Mouse (Mus musculus) forebrain, embryonic 12.5 days (tissue): ENCODE measurements around the gene Casp7. TPM values are rescaled to one million over a fixed set of nuclear protein-coding genes. Genes with fewer than 3 reads are reported as not detected.

ENCODE experiments used
- ATAC-seq: fragments of 200-750 bp; cut with Nextera tagmentation; 2 replicates; pipeline ENCODE4 v1.8.0; 2017; ENCODE audit warnings: moderate TSS enrichment; ENCODE audit not compliant: low FRiP score
- H3K27ac ChIP-seq: fragments of 300-500 bp; sonication (generic); 2 replicates; pipeline ENCODE4 v1.5.1; 2016; ENCODE audit warnings: mild to moderate bottlenecking
- H3K27me3 ChIP-seq: fragments of 300-500 bp; sonication (generic); 2 replicates; pipeline ENCODE4 v1.6.1; 2016; ENCODE audit warnings: mild to moderate bottlenecking
- H3K36me3 ChIP-seq: fragments of 300-500 bp; sonication (generic); replicated peaks from 2 replicates; pipeline ENCODE4 v1.6.1; 2016; ENCODE audit warnings: mild to moderate bottlenecking
- H3K4me1 ChIP-seq: fragments of 300-500 bp; sonication (generic); 2 replicates; pipeline ENCODE4 v1.6.1; 2016
- H3K4me2 ChIP-seq: fragments of 300-500 bp; sonication (generic); 2 replicates; pipeline ENCODE4 v1.6.1; 2016; ENCODE audit warnings: mild to moderate bottlenecking, moderate library complexity
- H3K4me3 ChIP-seq: fragments of 300-500 bp; sonication (generic); replicated peaks from 2 replicates; pipeline ENCODE4 v1.5.1; 2016; ENCODE audit warnings: mild to moderate bottlenecking
- H3K9ac ChIP-seq: fragments of 300-500 bp; sonication (generic); 2 replicates; pipeline ENCODE4 v1.6.1; 2016; ENCODE audit warnings: mild to moderate bottlenecking
- H3K9me3 ChIP-seq: fragments of 300-500 bp; sonication (generic); 2 replicates; pipeline ENCODE4 v1.6.1; 2016
- WGBS: fragments of 180-500 bp; shearing (Covaris S2); methylation state at CpG from one replicate; pipeline ENCODE4 v1.1.7; 2016; 5-methylcytosine and 5-hydroxymethylcytosine counted together
- polyA plus RNA-seq: library from polyadenylated mRNA; unstranded; fragments of >200 nt; fragmentation: Nextera tagmentation; extraction: Ambion mirVana; gene quantifications from 2 replicates; pipeline ENCODE4 v1.2.1, GENCODE M21; 2016

Casp7 gene
- polyA plus RNA-seq, 1 experiment from 2014 or later, result 18.9 TPM

DNA sequence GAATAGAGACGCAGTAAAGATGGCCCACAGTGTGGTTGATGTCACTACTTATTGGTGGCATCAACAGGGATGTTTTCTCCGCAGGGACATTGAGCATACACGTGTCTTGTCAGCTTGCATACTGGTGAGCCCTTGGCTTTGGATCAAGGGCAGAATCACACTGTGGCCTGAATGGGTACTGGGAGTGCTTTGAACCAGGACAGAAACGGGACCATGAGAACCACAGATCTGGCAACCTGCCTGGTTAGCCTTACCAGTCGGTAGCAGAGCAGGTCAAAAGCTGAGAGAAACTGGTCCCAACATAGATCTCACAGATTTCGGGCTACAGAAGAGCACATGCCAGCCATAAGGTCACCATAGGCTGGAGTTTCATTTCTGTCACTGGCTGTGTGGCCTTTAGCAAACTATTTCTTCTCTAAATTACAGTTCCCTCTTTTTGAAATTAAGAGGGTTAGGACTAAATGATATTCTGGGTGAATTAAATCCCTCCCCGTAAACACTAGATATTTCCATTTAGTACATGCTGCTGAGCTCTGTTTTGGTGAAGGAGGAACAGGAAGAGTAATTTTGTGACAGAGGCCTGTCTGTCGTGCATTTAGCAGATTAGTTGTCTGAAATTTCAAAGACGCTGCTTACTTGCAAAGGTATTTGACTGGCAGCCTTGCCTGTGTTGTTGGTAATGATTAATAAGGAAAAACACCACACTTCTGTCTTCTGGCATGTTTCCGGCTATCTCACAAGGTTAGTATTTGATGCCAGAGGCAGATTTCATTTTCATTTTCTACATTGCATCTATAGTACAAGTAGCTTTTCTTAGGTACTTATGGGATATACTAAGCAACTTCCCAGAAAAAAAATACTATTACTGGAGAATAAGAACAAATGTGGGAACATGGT, 62.5 kb downstream of the Casp7 start:
- 89% methylated on average over 10 of the region's 10 CpGs for WGBS
- H3K27me3 ChIP-seq, result peaks cover 9% of the 10 kb centered on the region; the same call in 1 of the 2 replicates
- no peaks in the 10 kb centered on the region for H3K4me1 ChIP-seq
- no peaks in the 10 kb centered on the region for H3K9me3 ChIP-seq
- H3K9ac ChIP-seq, result no peak overlapping the region
- ATAC-seq, result no peak
- H3K4me2 ChIP-seq, result no peak overlapping the region
- no peak overlapping the region for H3K4me3 ChIP-seq
- H3K36me3 ChIP-seq, result no peaks in the 10 kb centered on the region
- H3K27ac ChIP-seq, result no peak overlapping the region

DNA sequence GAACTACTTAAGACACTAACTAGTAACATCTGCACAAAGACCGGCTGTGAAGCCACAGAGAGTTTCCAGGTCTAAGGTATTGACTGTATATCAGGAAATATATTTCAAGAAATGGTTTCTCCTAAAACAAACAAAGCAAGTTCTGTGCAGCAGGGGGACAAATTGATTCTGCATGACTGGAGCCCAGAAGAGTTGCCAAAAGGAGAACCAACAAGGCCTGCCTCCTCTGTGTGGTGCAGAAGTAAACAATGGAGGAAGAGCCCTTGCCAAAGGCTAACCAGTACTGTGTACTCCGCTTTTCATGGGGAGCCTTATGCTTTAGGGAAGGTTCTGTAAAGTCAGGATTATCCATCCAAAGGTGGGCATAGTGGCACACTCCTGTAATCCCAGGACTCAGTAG, 63.3 kb downstream of the Casp7 start:
- 67% methylated on average over 2 of the region's 2 CpGs for WGBS
- Histone ChIP-seq H3K27ac (no peak overlapping the region), H3K4me1 (no peaks in the 10 kb centered on the region), H3K36me3 (no peaks in the 10 kb centered on the region), H3K4me3 (no peak overlapping the region), H3K9ac (no peak overlapping the region), H3K4me2 (no peak overlapping the region), H3K27me3 (peaks cover 9% of the 10 kb centered on the region; the same call in 1 of the 2 replicates), H3K9me3 (no peaks in the 10 kb centered on the region)
- ATAC-seq, result no peak

DNA sequence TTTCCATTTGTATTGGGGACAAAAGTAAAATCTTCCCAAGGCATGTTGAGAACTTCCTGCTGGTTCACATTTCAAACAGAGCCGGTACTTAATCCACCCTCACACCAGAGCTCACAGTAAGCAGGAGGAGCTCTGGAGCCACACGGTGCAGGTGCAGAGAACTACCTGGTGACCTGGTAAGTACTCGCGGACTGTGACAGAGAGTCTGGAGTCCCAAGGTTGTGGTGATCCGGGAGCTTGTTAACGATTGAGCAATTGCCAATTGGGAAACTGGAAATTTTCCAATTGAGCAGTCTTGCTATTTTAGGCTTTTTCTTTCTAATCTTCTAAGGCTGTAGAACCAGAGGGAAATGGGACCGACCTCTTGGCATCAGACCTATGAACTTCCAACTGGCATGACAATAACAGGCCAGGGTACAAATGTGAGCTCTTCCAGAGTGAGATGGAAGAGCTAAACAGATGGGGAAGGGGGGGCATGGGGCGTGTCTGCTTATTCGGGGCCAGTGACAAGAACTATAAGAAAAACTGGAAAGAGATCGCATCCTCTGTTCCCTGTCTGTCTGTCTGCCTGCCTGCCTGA, 64.7 kb downstream of the Casp7 start, which contains the start of gene Plekhs1:
Plekhs1 (plus strand) TSS at position 119 of the 580 bp plus-strand sequence.
- Histone ChIP-seq H3K36me3 (no peaks in the 10 kb centered on the region), H3K4me3 (no peak within 1 kb of the TSS), H3K27ac (no peak within 1 kb of the TSS), H3K9me3 (no peaks in the 10 kb centered on the region), H3K4me1 (no peaks in the 10 kb centered on the region), H3K9ac (no peak within 1 kb of the TSS), H3K4me2 (no peak within 1 kb of the TSS), H3K27me3 (peaks cover 3% of the 10 kb centered on the region; the same call in 1 of the 2 replicates)
- ATAC-seq, result no peak
- WGBS, result 68% methylated on average over 10 of the region's 10 CpGs

DNA sequence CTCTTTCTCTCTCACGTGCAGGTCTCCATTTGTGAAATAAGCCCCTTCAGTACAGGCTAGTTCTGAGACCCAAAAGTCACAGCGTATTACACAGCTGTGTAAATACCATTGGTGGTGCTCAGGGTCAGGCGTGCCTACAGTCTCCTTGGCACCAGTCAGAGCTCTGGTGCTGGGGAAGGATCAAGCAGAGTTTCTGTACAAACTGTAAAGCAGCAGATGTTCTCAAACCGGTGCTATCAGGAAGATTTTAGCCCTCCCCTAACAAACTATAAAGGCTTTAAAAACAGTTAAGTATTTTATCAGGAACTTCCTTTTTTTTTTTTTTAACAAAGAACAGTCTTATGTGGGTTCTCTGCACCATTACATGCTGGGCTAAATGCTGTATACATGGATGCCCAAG, 65.9 kb downstream of the Casp7 start:
- Histone ChIP-seq H3K9me3 (no peaks in the 10 kb centered on the region), H3K27me3 (peaks cover 3% of the 10 kb centered on the region; the same call in 1 of the 2 replicates), H3K9ac (no peak overlapping the region), H3K4me1 (no peaks in the 10 kb centered on the region), H3K4me2 (no peak overlapping the region), H3K4me3 (no peak overlapping the region), H3K27ac (no peak overlapping the region), H3K36me3 (no peaks in the 10 kb centered on the region)
- no peak for ATAC-seq
- WGBS, result 77% methylated on average over 4 of the region's 4 CpGs

DNA sequence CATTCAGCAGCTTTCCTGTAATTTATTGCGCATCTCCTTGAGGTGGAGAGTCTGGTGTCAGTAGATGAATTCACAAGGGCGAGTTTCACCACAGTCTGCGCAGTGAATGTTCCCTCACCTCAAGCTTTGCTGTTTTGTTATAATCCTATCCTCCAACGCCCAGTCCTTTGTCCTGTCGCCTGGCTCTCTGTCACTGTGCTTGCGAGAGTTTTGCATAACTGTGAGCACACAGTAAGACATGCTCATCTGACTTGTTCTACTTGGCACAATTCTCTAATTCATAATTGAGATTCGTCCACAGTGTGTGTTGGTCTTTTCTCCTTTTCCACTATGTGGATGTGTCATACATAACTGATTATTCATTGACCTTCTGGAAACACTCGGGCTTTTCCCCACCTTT, 69.6 kb downstream of the Casp7 start:
- Histone ChIP-seq H3K36me3 (no peaks in the 10 kb centered on the region), H3K9ac (no peak overlapping the region), H3K4me1 (peaks cover 7% of the 10 kb centered on the region; the same call in 1 of the 2 replicates), H3K4me2 (no peak overlapping the region), H3K27me3 (peaks cover 3% of the 10 kb centered on the region; the same call in 1 of the 2 replicates), H3K4me3 (no peak overlapping the region), H3K27ac (no peak overlapping the region), H3K9me3 (no peaks in the 10 kb centered on the region)
- ATAC-seq, result no peak
- WGBS, result 84% methylated on average over 8 of the region's 8 CpGs

DNA sequence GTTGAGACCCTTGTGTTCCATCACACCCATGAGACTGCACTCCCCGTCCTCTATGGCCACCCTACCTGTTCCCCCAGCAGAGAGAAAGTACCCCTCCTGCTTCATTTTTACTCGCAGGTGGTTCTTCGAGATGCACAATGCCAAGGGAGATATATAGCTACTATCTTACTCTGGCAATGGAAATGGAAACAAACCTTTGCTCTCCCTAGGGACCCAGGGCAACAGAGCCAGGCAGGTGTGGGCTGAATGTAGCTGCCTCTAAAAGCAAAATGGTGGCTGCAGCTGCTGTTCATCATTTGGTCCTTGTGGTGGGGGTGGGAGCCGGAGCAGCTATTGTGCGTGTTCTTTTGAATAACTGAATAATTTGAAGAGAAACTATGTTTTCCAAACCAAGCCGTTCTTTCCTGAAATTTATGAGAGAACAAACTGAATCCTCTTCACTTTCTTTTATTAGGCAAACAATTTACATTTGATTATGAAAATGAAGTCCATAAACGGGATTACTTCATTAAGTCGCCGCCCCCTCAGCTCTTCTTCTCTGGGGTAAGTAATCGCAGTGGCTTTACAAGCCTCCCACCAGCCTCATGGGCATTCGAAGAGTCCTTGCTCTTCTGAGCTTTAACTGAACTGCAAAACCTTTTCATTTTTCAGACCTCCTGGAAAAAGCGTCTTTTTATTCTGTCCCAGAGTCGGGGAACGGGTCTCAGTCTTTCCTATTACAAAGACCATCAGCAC, 73.5 kb downstream of the Casp7 start:
- Histone ChIP-seq H3K36me3 (no peaks in the 10 kb centered on the region), H3K27ac (no peak overlapping the region), H3K9ac (no peak overlapping the region), H3K4me2 (no peak overlapping the region), H3K4me1 (peaks cover 23% of the 10 kb centered on the region), H3K9me3 (no peaks in the 10 kb centered on the region), H3K27me3 (peaks cover 4% of the 10 kb centered on the region), H3K4me3 (no peak overlapping the region)
- no peak for ATAC-seq
- WGBS, result 75% methylated on average over 14 of the region's 14 CpGs

DNA sequence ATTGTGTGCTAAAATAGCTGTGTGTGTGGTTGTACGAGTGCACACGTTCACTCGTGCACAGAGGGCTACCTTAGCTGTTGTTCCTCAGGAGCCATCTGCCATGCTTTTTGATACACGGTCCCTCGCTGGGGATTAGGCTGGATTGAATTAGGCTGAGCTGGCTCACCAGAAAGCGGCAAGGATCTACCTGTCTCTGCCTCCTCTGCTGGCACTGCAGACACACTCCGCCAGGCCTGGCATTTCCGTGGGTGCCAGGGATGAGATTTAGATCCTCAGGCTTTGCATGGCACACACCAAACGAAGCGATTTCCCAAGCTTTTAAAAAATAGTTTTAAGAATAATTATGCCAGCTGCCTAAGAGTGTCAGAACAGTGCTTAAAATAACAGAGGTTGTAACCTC, 75.0 kb downstream of the Casp7 start:
- peaks cover 30% of the 10 kb centered on the region for H3K4me1 ChIP-seq
- no peak overlapping the region for H3K27ac ChIP-seq
- H3K9ac ChIP-seq, result no peak overlapping the region
- H3K4me3 ChIP-seq, result no peak overlapping the region
- H3K4me2 ChIP-seq, result no peak overlapping the region
- H3K9me3 ChIP-seq, result no peaks in the 10 kb centered on the region
- 77% methylated on average over 10 of the region's 10 CpGs for whole genome bisulfite sequencing
- H3K36me3 ChIP-seq, result no peaks in the 10 kb centered on the region
- peaks cover 4% of the 10 kb centered on the region for H3K27me3 ChIP-seq
- ATAC-seq, result no peak

DNA sequence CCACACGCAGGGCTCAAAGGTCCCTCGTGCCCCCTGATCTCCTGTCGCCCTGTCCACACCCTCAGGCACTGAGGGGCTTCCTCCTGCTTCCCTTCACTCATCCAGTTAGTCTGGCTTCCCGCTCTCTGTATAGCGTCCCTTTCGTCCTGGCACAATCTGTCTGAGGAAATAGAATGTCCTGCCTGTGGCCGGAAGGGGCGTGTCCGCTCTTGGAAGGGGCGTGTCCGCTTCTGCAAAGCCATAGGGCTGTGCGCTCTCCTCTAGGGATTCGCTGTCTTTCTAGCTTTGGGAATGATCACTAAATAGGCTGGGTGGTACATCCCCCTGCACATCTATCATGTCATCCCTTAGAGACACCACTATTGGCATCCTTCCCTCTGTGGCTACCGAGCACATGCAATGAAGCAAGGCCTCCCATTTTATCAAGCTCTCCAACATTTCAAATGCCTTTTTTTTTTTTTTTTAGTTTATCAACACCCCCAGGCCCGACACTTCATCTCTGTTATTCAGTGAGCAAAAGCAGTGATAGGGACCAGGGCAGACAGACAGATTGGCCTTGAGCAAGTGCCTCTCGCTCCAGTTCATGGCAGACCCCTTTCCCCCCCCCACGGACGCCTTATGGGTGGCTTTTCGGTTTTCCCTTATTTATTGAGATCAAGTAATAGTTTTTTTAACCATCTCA, 78.1 kb downstream of the Casp7 start:
- 65% methylated on average over 19 of the region's 19 CpGs for WGBS
- Histone ChIP-seq H3K27ac (no peak overlapping the region), H3K9me3 (no peaks in the 10 kb centered on the region), H3K4me2 (no peak overlapping the region), H3K4me1 (peaks cover 35% of the 10 kb centered on the region), H3K9ac (no peak overlapping the region), H3K27me3 (peaks cover 9% of the 10 kb centered on the region), H3K36me3 (no peaks in the 10 kb centered on the region), H3K4me3 (no peak overlapping the region)
- no peak for ATAC-seq

DNA sequence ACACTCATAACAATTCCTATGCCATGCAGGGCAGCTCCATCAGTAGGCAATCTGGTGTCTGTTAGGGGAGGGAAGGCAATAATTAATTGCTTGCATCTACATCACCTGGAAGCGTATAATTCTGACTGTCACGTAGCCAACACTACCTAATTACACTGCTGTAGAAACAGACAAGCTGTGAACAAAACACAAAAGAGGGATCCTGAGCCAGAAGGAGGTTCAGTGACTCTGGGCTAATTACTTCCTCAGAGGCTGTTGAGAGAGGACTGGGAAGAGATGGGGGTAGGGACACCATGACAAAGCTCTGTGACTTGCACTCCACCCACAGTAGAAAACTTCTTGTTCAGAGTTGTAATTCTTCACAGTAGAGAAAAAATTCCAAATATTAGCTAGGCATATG, 79.6 kb downstream of the Casp7 start:
- Histone ChIP-seq H3K36me3 (no peaks in the 10 kb centered on the region), H3K4me2 (no peak overlapping the region), H3K27ac (no peak overlapping the region), H3K9me3 (no peaks in the 10 kb centered on the region), H3K27me3 (peaks cover 9% of the 10 kb centered on the region), H3K4me3 (no peak overlapping the region), H3K4me1 (peaks cover 28% of the 10 kb centered on the region), H3K9ac (no peak overlapping the region)
- 16% methylated on average over 2 of the region's 2 CpGs for WGBS
- ATAC-seq, result peak; percentile 70; the same call in 1 of the 2 replicates

DNA sequence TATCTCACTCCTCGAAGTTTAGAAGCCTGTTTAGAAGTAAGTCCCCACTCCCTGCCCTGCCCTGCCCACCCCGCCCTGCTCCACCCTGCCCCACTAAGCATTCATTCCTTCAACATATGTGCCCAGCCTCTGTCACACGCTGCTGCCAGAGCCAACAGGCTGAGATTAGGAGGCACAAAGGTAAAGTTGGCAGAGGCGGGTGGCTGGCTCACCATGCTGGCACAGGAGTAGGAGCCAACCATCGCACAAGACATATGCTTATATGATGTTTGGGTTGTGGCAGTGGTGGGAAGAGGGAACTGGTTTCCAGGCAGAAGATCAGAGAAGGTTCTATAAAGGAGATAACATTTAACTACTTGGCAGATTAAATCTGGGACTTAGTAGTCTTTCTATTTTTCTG, 80.3 kb downstream of the Casp7 start:
- Histone ChIP-seq H3K4me3 (no peak overlapping the region), H3K9me3 (no peaks in the 10 kb centered on the region), H3K9ac (no peak overlapping the region), H3K4me2 (no peak overlapping the region), H3K4me1 (peaks cover 28% of the 10 kb centered on the region), H3K27me3 (peaks cover 10% of the 10 kb centered on the region), H3K36me3 (no peaks in the 10 kb centered on the region), H3K27ac (no peak overlapping the region)
- ATAC-seq, result no peak
- 80% methylated on average over 5 of the region's 5 CpGs for WGBS

DNA sequence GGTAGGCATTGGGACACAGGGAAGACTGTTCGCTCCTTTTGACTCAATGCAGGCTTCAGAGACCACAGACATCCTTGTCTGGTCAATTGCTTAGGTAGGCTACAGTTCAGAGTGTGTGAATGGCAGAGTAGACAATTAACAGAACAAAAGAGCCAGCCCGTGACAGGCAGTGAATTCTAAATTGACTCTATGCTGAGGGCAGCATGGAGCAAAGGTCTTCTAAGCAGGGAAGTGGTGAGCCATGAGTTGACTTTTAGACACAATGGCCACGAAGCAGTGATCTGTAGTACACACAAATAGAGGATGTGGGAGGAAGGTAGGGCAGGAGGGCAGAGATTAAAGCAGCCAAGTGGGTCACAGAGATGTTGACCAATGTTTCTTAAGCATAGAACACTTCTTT, 80.9 kb downstream of the Casp7 start:
- Histone ChIP-seq H3K27ac (no peak overlapping the region), H3K27me3 (peaks cover 14% of the 10 kb centered on the region; the same call in 1 of the 2 replicates), H3K4me1 (peaks cover 25% of the 10 kb centered on the region), H3K4me3 (no peak overlapping the region), H3K36me3 (no peaks in the 10 kb centered on the region), H3K9me3 (no peaks in the 10 kb centered on the region), H3K4me2 (no peak overlapping the region), H3K9ac (no peak overlapping the region)
- WGBS, result 42% methylated on average over 3 of the region's 3 CpGs
- ATAC-seq, result no peak
